Comparison of ENCODE assay signal across 11 mouse cellular contexts in the genomic region with DNA sequence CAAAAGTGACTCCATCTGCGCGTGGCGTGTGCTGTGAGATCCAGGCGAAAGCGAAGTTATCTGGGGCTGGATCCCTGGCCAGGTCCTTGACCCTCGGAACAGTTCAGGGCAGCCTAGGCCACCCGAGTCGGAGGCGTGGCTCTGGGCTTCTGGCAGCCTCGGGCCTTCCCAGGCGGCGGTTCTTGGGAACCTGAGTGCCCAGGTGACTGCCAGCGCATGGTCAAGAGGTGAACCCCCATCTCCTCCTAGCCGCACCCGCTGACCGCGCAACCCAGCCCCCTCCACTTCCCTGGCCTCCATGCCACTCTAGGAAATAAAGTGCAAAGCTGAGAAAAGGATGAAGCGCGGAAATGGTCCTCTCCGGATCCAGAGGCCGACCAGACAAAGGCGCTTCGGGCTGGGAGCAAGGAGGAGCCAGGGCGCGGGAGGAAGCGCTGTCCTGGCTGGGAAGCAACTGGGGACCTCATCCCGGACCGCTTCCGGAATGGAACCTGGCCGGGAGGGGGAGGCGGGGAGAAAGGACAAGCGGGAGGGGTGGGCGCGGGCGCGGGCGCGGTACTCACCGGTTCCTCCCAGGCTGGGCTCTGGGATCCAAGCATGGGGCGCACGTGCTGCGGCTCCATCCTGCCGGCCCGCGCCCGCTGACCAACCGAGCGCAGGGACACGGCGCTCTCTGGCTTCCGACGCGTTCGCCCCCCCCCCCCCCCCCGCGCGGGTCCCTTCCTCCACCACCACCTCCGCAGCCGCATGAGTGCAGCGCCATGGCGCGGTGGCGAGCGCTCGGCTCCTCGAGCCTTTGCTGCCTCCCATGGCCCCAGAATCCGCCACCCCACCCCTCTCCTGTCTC. TPM values are rescaled to one million over a fixed set of nuclear protein-coding genes. Genes with fewer than 3 reads are reported as not detected.
DNase-seq lines count a peak whose midpoint lies in the region; ATAC-seq and TF ChIP-seq lines count a peak whose summit lies in the region.
"Not testable (repeated sequence)": the region's sequence is repeated elsewhere in the genome, so short reads cannot be mapped to it uniquely, and the experiment has no call there.
"Had no signal": no experiment of that assay in that cellular context is flagged by ENCODE, and none has a peak within 500 bp of the region (broad histone marks: within the 10 kb centered on the region; RNA-seq: fewer than 3 reads in every experiment).

No protein-coding gene starts in this region.

- not testable (repeated sequence) for TF ChIP-seq EP300 in heart, adult 2 months (IDR thresholded peaks at IDR 0.05; ENCODE audit: insufficient read depth, low read depth, low read length)

- H3K9ac ChIP-seq in embryonic facial prominence, embryonic 14.5 days (ENCODE audit: low read depth, low read length): peak overlapping the region; percentile 46
- H3K9ac ChIP-seq in heart, adult 2 months (ENCODE audit: low read depth, low read length): peak overlapping the region; percentile 45; the same call in 1 of the 2 replicates

- H3K9me3 ChIP-seq in embryonic facial prominence, embryonic 14.5 days (ENCODE audit: control insufficient read depth, low read length); limb, embryonic 10.5 days (replicated peaks): not testable (repeated sequence)

- H3K79me2 ChIP-seq in heart, adult 2 months (replicated peaks; ENCODE audit: control insufficient read depth, insufficient read depth, low read length): not testable (repeated sequence)

- H3K4me1 ChIP-seq in embryonic facial prominence, embryonic 14.5 days (ENCODE audit: control insufficient read depth, insufficient read depth, low read length); heart, adult 2 months (ENCODE audit: control insufficient read depth, insufficient read depth, low read length); limb, embryonic 10.5 days: not testable (repeated sequence)

- H3K36me3 ChIP-seq in embryonic facial prominence, embryonic 14.5 days (ENCODE audit: control insufficient read depth, insufficient read depth, low read length); heart, adult 2 months (ENCODE audit: control insufficient read depth, insufficient read depth, low read length); limb, embryonic 10.5 days: not testable (repeated sequence)

- H3K27ac ChIP-seq in embryonic facial prominence, embryonic 14.5 days (replicated peaks; ENCODE audit: low read depth, low read length); heart, adult 2 months: not testable (repeated sequence)
- H3K27ac ChIP-seq in limb, embryonic 10.5 days: peak overlapping the region; percentile 66

- ATAC-seq in embryonic facial prominence, embryonic 14.5 days (ENCODE audit: low read depth): not testable (repeated sequence)

- peak overlapping the region; percentile 51 for H3K4me2 ChIP-seq in embryonic facial prominence, embryonic 14.5 days (ENCODE audit: low read depth, low read length)

- peak; percentile 8 for DNase-seq in adrenal gland, adult 2 months
- DNase-seq in embryonic facial prominence, embryonic 14.5 days (ENCODE audit: low spot score): peak; percentile 1
- DNase-seq in heart, adult 2 months: peak; percentile 28 to 34
- peak; percentile 28 for DNase-seq in induced T-regulatory cell, adult 2 months (ENCODE audit: low read depth)
- DNase-seq in limb, embryonic 10.5 days (ENCODE audit: low spot score): peak; percentile 31
- peak; percentile 5 for DNase-seq in mesoderm, embryonic 11.5 days (ENCODE audit: low read depth, low spot score)
- peak; percentile 3 for DNase-seq in right cerebral cortex, postnatal 14 days
- peak; percentile 10 for DNase-seq in urinary bladder, postnatal 14 days (ENCODE audit: low spot score)

- H3K4me3 ChIP-seq in embryonic facial prominence, embryonic 14.5 days (ENCODE audit: low read depth, low read length): peak overlapping the region; percentile 38
- H3K4me3 ChIP-seq in heart, adult 2 months: peak overlapping the region; percentile 16; the same call in 1 of the 2 replicates
- H3K4me3 ChIP-seq in limb, embryonic 10.5 days: peak overlapping the region; percentile 48

- TF ChIP-seq POLR2A in heart, adult 2 months (IDR thresholded peaks at IDR 0.05; ENCODE audit: insufficient read depth, low read depth, low read length): not testable (repeated sequence)

- not testable (repeated sequence) for TF ChIP-seq CTCF in heart, adult 2 months (IDR thresholded peaks at IDR 0.05)

- WGBS in embryonic facial prominence, embryonic 14.5 days: 0% methylated on average over 12 of the region's 67 CpGs
- WGBS in heart, adult 2 months: under 1% methylated on average over 25 of the region's 67 CpGs
- 2% methylated on average over 51 of the region's 67 CpGs for WGBS in limb, embryonic 10.5 days

- intact Hi-C loops in heart, adult 2 months (cut with DNase I): not testable (repeated sequence)

- not testable (repeated sequence) for H3K27me3 ChIP-seq in embryonic facial prominence, embryonic 14.5 days (replicated peaks; ENCODE audit: control insufficient read depth, insufficient read depth, low read length); heart, adult 2 months (ENCODE audit: control insufficient read depth, insufficient read depth, low read length); limb, embryonic 10.5 days (ENCODE audit: low read depth, poor library complexity, severe bottlenecking)

RNA-seq across cellular contexts. Expression of gene Gm3636, which starts 14.5 kb away (rescaled TPM):
- total RNA-seq in adrenal gland, adult 2 months (2021): under 1 TPM in 1 of 2 experiments, not detected in 1; 0.52 TPM
- not detected in 2 replicates for polyA plus RNA-seq in adrenal gland, adult 2 months (2012; rRNA removed)
- polyA plus RNA-seq in embryonic facial prominence, embryonic 14.5 days (2014; fragmentation: Nextera tagmentation; extraction: Ambion mirVana): 4.5 and 4.8 TPM in 2 replicates
- total RNA-seq in heart, adult 2 months (2021): under 1 TPM in 1 of 2 experiments, not detected in 1; 0.32 TPM
- polyA plus RNA-seq in heart, adult 2 months (2012; rRNA removed): 0.15 and 0.76 TPM in 2 replicates
- 4.7 and 4.9 TPM in 2 replicates for polyA plus RNA-seq in limb, embryonic 10.5 days (2016; fragmentation: Nextera tagmentation; extraction: Ambion mirVana)
- total RNA-seq: monocyte, adult 5-6 weeks had no signal
- polyA plus RNA-seq: large intestine, adult 2 months had no signal

RNA-seq across cellular contexts. Expression of gene Gm8362, which starts 17.6 kb away (rescaled TPM):
- total RNA-seq in adrenal gland, adult 2 months (2021): not detected
- polyA plus RNA-seq in adrenal gland, adult 2 months (2012; rRNA removed): not detected in 2 replicates
- not detected in 2 replicates for polyA plus RNA-seq in embryonic facial prominence, embryonic 14.5 days (2014; fragmentation: Nextera tagmentation; extraction: Ambion mirVana)
- not detected for total RNA-seq in heart, adult 2 months (2021)
- polyA plus RNA-seq in heart, adult 2 months (2012; rRNA removed): not detected in 2 replicates
- polyA plus RNA-seq in limb, embryonic 10.5 days (2016; fragmentation: Nextera tagmentation; extraction: Ambion mirVana): not detected in 2 replicates
- total RNA-seq: common myeloid progenitor, adult 5-6 weeks; monocyte, adult 5-6 weeks had no signal
- polyA plus RNA-seq: large intestine, adult 2 months had no signal

RNA-seq across cellular contexts. Expression of gene Gm8050, which starts 36.6 kb away (rescaled TPM):
- not detected for total RNA-seq in adrenal gland, adult 2 months (2021)
- not detected in 2 replicates for polyA plus RNA-seq in adrenal gland, adult 2 months (2012; rRNA removed)
- polyA plus RNA-seq in embryonic facial prominence, embryonic 14.5 days (2014; fragmentation: Nextera tagmentation; extraction: Ambion mirVana): not detected in 2 replicates
- not detected for total RNA-seq in heart, adult 2 months (2021)
- polyA plus RNA-seq in heart, adult 2 months (2012; rRNA removed): not detected in 2 replicates
- polyA plus RNA-seq in limb, embryonic 10.5 days (2016; fragmentation: Nextera tagmentation; extraction: Ambion mirVana): not detected in 2 replicates
- total RNA-seq: common myeloid progenitor, adult 5-6 weeks; monocyte, adult 5-6 weeks had no signal
- polyA plus RNA-seq: large intestine, adult 2 months had no signal
